Mouse (Mus musculus): Measurements from ENCODE around the gene Gm8020. TPM values are rescaled to one million over a fixed set of nuclear protein-coding genes. Genes with fewer than 3 reads are reported as not detected.
"Not testable (repeated sequence)": the region's sequence is repeated elsewhere in the genome, so short reads cannot be mapped to it uniquely, and the experiment has no call there.

Gm8020 gene
- not detected in 2 replicates for polyA plus RNA-seq (2012; ENCODE audit: insufficient read depth, insufficient read length, missing spikeins)

DNA sequence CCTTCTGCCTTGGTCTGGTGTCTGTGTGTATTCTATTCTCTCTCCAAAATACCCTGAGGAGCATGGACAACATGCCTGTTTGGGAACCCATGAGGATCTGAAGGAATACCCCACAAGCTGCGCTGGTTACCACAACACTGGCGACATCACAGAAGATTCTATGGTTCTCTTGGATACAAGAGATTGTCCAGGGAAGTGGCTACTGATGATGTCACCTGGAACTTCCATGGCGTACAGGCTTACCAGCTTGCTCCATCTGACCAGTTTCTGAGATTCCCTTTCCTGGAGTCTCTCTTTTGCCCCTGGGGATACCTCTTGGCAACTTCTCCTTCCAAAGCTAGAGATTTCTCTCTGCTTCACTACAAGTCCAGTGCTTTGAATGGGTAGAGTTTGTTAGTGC is at the start of gene Gm8020:
Gene Gm8020, minus strand, starts transcription at position 101 of the 400 bp plus-strand sequence.
- not testable (repeated sequence) for H3K4me3 ChIP-seq (ENCODE audit: insufficient read depth, low read length); H3K4me1 ChIP-seq (ENCODE audit: control insufficient read depth, insufficient read depth, low read length); H3K27ac ChIP-seq (ENCODE audit: insufficient read depth, low read depth, low read length)

- not testable (repeated sequence) for H3K4me3 ChIP-seq (ENCODE audit: insufficient read depth, low read length); H3K27ac ChIP-seq (ENCODE audit: insufficient read depth, low read depth, low read length); H3K4me1 ChIP-seq (ENCODE audit: control insufficient read depth, insufficient read depth, low read length)
Measured at GRCm38 (mm10) chr14:42543170-42543701, 41.1 kb upstream of the Gm8020 start.

DNA sequence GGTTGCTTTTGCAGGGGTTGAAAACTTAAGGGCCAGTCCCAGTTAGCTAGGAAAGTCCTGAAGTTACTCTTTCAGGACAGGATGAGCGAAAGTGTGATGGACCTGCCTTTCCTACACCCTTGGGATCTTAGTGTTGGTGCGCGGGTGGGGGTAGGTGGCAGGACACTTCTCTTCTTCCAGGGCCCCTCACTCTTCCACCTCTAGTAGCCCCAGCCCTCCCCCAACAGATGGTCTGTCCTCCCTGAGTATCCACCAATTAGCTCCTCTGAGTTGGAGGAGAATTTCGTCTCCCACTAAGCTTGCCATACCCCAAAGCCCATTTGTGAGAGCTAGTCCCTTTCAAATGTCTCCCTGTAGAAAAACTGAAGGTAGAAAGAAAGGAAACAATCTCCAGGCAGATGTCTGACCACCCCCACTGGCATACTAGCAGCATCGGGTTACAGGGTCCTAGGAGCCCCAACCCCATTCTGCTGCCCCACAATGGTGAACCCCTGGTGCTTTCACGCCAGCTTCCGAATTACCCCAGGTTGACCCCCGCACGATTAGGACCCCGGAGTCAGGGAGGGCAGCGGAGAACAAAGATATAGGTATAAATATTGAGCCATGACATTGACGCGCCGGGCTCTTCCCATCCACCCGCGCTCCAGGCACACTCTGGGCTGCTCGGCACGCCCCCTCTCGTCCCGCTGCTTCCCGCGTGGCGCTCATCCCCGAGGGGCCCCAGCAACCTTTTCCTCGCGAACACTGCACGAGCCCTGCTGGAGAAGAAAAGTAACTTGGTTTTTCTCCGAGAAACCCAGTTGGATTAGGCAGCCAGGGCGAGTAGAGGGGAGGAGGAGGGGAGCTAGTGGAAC is 40.4 kb upstream of the Gm8020 start:
- not testable (repeated sequence) for H3K4me1 ChIP-seq (ENCODE audit: control insufficient read depth, insufficient read depth, low read length); H3K4me3 ChIP-seq (ENCODE audit: insufficient read depth, low read length); H3K27ac ChIP-seq (ENCODE audit: insufficient read depth, low read depth, low read length)

- not testable (repeated sequence) for H3K4me1 ChIP-seq (ENCODE audit: control insufficient read depth, insufficient read depth, low read length); H3K4me3 ChIP-seq (ENCODE audit: insufficient read depth, low read length); H3K27ac ChIP-seq (ENCODE audit: insufficient read depth, low read depth, low read length)
Measured at GRCm38 (mm10) chr14:42524182-42524581, 22.0 kb upstream of the Gm8020 start, which contains the start of gene Gm8024. TSS of gene Gm8024 (minus strand) at chr14:42524282.

GRCm38 (mm10) chr14:42463581-42463980 is 38.6 kb downstream of the Gm8020 start, which contains the start of gene Gm8011:
TSS of gene Gm8011 (plus strand) at chr14:42463881.
- H3K27ac ChIP-seq (ENCODE audit: insufficient read depth, low read depth, low read length); H3K4me1 ChIP-seq (ENCODE audit: control insufficient read depth, insufficient read depth, low read length); H3K4me3 ChIP-seq (ENCODE audit: insufficient read depth, low read length): not testable (repeated sequence)

Other genes starting within 250 kb of the Gm8020 start
- gene Gm17026, start 242.3 kb downstream of the Gm8020 start, polyA plus RNA-seq (2012; ENCODE audit: insufficient read depth, insufficient read length, missing spikeins), result not detected in 2 replicates
- gene Gm9611, start 205.0 kb downstream of the Gm8020 start, polyA plus RNA-seq (2012; ENCODE audit: insufficient read depth, insufficient read length, missing spikeins), result not detected in 2 replicates
- not detected in 2 replicates for gene Gm7995, start 192.1 kb downstream of the Gm8020 start, polyA plus RNA-seq (2012; ENCODE audit: insufficient read depth, insufficient read length, missing spikeins)
- not detected in 2 replicates for gene Gm8005, start 62.7 kb downstream of the Gm8020 start, polyA plus RNA-seq (2012; ENCODE audit: insufficient read depth, insufficient read length, missing spikeins)
- not detected in 2 replicates for gene Gm8011, start 38.5 kb downstream of the Gm8020 start, polyA plus RNA-seq (2012; ENCODE audit: insufficient read depth, insufficient read length, missing spikeins)
- not detected in 2 replicates for gene Gm8024, start 21.9 kb upstream of the Gm8020 start, polyA plus RNA-seq (2012; ENCODE audit: insufficient read depth, insufficient read length, missing spikeins)
- not detected in 2 replicates for gene Gm17124, start 97.5 kb upstream of the Gm8020 start, polyA plus RNA-seq (2012; ENCODE audit: insufficient read depth, insufficient read length, missing spikeins)
- not detected in 2 replicates for gene Gm3633, start 139.6 kb upstream of the Gm8020 start, polyA plus RNA-seq (2012; ENCODE audit: insufficient read depth, insufficient read length, missing spikeins)
- not detected in 2 replicates for gene Gm10378, start 153.6 kb upstream of the Gm8020 start, polyA plus RNA-seq (2012; ENCODE audit: insufficient read depth, insufficient read length, missing spikeins)